Mouse (Mus musculus): ENCODE data around the gene March1.

The March1 gene

GRCm38 (mm10) chr8:66022815-66023214, 405.1 kb downstream of the March1 start:
- DNase-seq: no peak

- DNase-seq: no peak
Measured at GRCm38 (mm10) chr8:66033651-66034050, 416.0 kb downstream of the March1 start.

- no peak for DNase-seq
Measured at GRCm38 (mm10) chr8:66034429-66034828, 416.7 kb downstream of the March1 start.

- no peak for DNase-seq
Measured at GRCm38 (mm10) chr8:66094152-66094551, 476.5 kb downstream of the March1 start.

GRCm38 (mm10) chr8:66098148-66098547, 480.4 kb downstream of the March1 start:
- no peak for DNase-seq

- DNase-seq: no peak
Measured at GRCm38 (mm10) chr8:66119294-66119693, 501.6 kb downstream of the March1 start.

- DNase-seq: no peak
Measured at GRCm38 (mm10) chr8:66159648-66160047, 541.9 kb downstream of the March1 start.

- no peak for DNase-seq
Measured at GRCm38 (mm10) chr8:66166835-66167234, 549.1 kb downstream of the March1 start.

- no peak for DNase-seq
Measured at GRCm38 (mm10) chr8:66167405-66168173, 549.9 kb downstream of the March1 start.

- no peak for DNase-seq
Measured at GRCm38 (mm10) chr8:66179336-66179735, 561.6 kb downstream of the March1 start.

- no peak for DNase-seq
Measured at GRCm38 (mm10) chr8:66181265-66181664, 563.6 kb downstream of the March1 start.

- no peak for DNase-seq
Measured at GRCm38 (mm10) chr8:66182257-66182656, 564.6 kb downstream of the March1 start.

- DNase-seq: no peak
Measured at GRCm38 (mm10) chr8:66183454-66183853, 565.8 kb downstream of the March1 start.

- DNase-seq: no peak
Measured at GRCm38 (mm10) chr8:66185226-66185625, 567.5 kb downstream of the March1 start.

- no peak for DNase-seq
Measured at GRCm38 (mm10) chr8:66194416-66194815, 576.7 kb downstream of the March1 start.

- no peak for DNase-seq
Measured at GRCm38 (mm10) chr8:66200169-66200568, 582.5 kb downstream of the March1 start.

GRCm38 (mm10) chr8:66203814-66204438, 586.2 kb downstream of the March1 start:
- no peak for DNase-seq

GRCm38 (mm10) chr8:66209553-66209952, 591.9 kb downstream of the March1 start:
- no peak for DNase-seq

GRCm38 (mm10) chr8:66210294-66210693, 592.6 kb downstream of the March1 start:
- DNase-seq: no peak

- DNase-seq: no peak
Measured at GRCm38 (mm10) chr8:66219974-66220373, 602.3 kb downstream of the March1 start.

- no peak for DNase-seq
Measured at GRCm38 (mm10) chr8:66229931-66230330, 612.2 kb downstream of the March1 start.

- DNase-seq: no peak
Measured at GRCm38 (mm10) chr8:66269546-66269945, 651.8 kb downstream of the March1 start.

GRCm38 (mm10) chr8:66270116-66270515, 652.4 kb downstream of the March1 start:
- DNase-seq: no peak

- no peak for DNase-seq
Measured at GRCm38 (mm10) chr8:66317824-66318223, 700.1 kb downstream of the March1 start.

Data from cerebellum, adult 8-10 months (tissue).